Mouse (Mus musculus) urinary bladder, postnatal 14 days (tissue): ENCODE data around the gene Olfr491.

ENCODE experiments used
- DNase-seq: peaks from one replicate; pipeline ENCODE4 v3.0.0; 2021; ENCODE audit warnings: low spot score

Gene Olfr491

DNA sequence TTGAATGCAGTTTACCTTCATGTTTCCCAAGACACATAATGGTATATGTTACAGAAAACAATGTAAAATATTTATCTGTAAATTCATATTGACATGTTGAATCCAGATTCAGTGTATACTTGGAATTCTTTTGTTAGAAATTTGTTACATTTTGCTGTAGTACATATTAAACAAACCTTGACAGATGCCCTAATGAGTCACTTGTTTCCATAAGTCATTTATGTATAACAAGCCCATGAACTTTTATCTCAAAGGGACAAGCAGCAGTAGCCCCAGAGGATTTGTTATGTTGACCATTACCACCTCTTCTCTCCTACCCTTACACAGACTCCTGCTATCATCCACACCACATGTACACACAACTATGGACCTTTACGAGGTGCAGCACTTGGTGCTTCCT lies at the start of gene Olfr491:
Gene Olfr491, plus strand, starts transcription at position 301 of the 400 bp plus-strand sequence.
- DNase-seq, result no peak

DNA sequence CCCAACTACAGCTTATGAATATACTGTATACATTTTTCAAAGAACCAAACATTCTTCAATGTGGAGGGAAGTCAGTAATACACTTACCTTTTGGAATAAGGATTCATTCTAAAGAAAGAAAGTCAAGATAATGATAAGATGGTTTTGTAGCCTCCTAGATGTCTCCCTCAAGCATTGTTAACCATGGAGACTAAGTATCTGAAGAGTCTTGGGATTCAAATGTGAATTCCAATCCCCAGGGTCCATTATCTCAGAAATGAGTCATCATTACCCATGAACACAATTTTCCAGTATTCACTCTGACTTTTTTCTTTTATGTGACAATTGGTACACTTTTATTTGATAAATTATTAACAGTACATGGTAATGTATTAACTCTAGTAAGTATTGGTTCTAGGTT lies 24.4 kb upstream of the Olfr491 start, which contains the start of gene Olfr490:
Gene Olfr490, minus strand, starts transcription at position 101 of the 400 bp plus-strand sequence.
- no peak for DNase-seq

DNA sequence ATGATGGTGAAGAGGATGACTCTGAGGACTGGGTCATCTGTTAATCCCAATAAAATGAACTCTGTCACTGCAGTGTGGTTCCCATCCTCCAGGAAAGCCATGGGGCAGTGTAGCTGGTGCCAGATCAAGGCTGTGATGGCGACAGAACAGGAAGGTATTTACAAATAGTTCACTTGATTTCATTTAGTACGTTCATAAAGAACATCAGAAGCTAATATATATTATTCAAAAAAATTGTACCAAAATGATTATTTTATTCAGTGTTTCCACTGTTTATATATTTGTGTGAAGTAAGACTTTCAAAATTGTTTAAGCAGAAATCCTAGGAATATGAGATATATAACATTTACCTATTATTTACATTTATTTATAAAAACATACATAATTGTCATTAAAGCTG lies 10.3 kb downstream of the Olfr491 start, which contains the start of gene Olfr492:
Gene Olfr492, minus strand, starts transcription at position 101 of the 400 bp plus-strand sequence.
- DNase-seq, result no peak

DNA sequence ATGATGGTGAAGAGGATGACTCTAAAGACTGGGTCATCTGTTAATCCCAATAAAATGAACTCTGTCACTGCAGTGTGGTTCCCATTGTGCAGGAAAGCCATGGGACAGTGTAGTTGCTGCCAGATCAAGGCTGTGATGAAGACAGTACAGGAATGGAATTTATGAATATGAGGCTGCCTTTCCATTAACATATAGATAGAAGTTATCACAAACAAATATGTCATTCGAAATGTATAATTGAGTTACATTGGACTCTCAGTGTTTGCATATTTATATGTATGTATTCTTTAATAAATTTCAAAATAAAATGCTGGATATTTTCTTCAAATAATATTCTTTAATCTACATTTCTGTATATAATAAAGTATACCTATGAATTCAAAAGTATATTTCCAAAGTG lies 33.6 kb downstream of the Olfr491 start, which contains the start of gene Olfr493:
Gene Olfr493, minus strand, starts transcription at position 101 of the 400 bp plus-strand sequence.
- no peak for DNase-seq

DNA sequence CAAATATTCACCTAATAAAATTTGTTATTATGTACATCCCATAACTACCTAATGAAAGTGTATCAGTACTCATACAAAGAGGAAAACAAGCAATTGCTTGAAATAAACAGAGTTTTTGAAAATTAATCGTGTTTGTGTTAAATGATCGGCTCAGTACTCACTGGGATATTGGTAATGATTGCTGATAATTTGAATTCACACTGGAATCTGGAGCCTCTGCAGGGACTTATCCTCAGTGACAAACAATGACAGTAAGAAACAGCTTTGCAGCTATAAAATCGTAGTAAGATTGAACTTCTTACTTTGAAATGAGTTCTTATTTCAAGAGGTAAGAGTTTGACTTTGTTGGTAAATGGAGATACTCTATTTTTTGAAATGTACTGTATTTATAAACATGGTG lies 51.8 kb downstream of the Olfr491 start, which contains the start of gene Olfr494:
Gene Olfr494, plus strand, starts transcription at position 301 of the 400 bp plus-strand sequence.
- no peak for DNase-seq
